Mouse (Mus musculus): ENCODE results near the gene Fkbp1a. TPM values are rescaled to one million over a fixed set of nuclear protein-coding genes. Genes with fewer than 3 reads are reported as not detected.
A peak's percentile ranks its signal among the peaks of the same experiment; 100 is the strongest.

Fkbp1a gene
- 585 and 615 TPM in 2 replicates for polyA plus RNA-seq (2016; fragmentation: Nextera tagmentation; extraction: Ambion mirVana)

DNA sequence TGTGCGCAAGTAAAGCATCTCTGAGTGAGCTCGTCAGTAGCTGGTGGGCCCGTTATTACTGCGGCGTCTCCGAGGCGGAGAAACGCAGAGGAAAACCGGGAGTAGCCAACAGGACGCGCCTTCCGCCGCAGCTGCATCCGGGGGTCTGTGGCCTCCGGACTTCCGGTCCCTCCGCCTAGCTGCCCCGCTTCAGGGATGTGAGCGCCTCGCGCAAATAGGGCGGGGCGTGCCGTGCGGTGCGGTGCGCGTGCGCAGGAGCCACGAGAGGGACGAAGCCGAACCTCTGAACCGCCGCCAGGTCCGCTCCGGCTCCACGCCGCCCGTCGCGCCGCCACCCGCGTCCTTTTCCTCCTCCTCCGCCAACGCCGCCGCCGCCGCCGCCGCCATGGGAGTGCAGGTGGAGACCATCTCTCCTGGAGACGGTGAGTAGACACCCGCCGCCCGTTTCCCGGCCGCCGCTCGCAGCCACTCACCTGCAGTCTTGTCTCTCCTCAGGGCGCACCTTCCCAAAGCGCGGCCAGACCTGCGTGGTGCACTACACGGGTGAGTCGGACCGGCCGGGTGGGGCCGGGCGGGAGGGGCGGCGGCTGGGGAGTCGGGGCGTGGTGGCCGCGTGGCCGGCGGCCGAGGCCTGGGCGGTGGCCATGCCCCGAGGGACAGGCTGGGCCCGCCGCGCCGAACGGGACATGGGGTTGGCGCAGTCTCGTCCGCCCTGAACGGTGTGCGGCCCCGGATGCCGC lies at the start of gene Fkbp1a:
Fkbp1a (plus strand) TSS at position 161 of the 740 bp plus-strand sequence.
- peaks cover 36% of the 10 kb centered on the region for H3K36me3 ChIP-seq (replicated peaks)
- H3K4me3 ChIP-seq: peak within 1 kb of the TSS; percentile 98
- peak within 1 kb of the TSS; percentile 97 for H3K27ac ChIP-seq (replicated peaks)
- H3K27me3 ChIP-seq (replicated peaks; ENCODE audit: low read depth, poor library complexity, severe bottlenecking): no peaks in the 10 kb centered on the region
- H3K9me3 ChIP-seq: no peaks in the 10 kb centered on the region
- under 1% methylated on average over 93 of the region's 93 CpGs for WGBS
- peak; percentile 98 for DNase-seq (ENCODE audit: low spot score)
- H3K4me1 ChIP-seq: peaks cover 30% of the 10 kb centered on the region

DNA sequence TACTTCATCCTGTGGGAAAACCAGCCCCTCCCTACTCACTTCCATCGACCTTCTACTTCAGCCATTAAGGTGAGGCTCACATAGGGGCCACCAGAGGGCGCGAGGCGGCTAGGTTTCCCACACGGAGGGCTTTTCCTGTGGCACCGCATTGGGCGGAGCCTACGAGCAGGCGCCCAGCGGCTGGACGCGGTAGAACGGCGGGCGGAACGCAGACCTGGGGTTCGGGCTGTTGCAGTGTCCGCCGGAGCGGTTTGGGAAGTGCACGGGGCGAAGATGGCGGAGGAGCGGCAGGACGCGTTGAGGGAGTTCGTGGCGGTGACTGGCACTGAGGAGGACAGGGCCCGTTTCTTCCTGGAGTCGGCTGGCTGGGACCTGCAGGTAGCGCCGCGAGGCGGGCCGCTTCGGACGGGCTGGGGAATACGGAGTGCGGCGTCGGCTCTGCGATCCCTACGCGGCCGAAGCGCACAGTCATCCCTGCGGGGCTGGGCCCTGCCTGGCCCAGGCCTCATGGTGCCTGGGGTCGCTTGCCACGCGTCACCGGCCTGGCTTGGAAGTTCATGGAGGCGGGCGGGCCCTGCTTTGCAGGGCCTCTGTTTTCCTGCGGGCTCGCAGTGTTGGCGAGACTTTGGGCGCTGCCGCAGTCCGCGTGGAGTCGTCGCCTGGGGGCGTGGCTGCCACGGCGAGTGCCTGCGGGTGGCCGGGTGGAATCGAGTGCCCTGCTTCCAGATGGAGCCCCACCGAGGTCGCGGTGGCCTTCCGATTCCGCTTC lies 48.1 kb upstream of the Fkbp1a start, which contains the start of gene Nsfl1c:
Nsfl1c (plus strand) TSS at position 148 of the 769 bp plus-strand sequence.
- Histone ChIP-seq H3K27me3 (replicated peaks; ENCODE audit: low read depth, poor library complexity, severe bottlenecking) (no peaks in the 10 kb centered on the region), H3K4me1 (peaks cover 8% of the 10 kb centered on the region), H3K9me3 (no peaks in the 10 kb centered on the region), H3K4me3 (peak within 1 kb of the TSS; percentile 98), H3K36me3 (replicated peaks) (peaks cover 30% of the 10 kb centered on the region), H3K27ac (replicated peaks) (peak within 1 kb of the TSS; percentile 91)
- WGBS: under 1% methylated on average over 73 of the region's 73 CpGs
- DNase-seq (ENCODE audit: low spot score): peak; percentile 96

DNA sequence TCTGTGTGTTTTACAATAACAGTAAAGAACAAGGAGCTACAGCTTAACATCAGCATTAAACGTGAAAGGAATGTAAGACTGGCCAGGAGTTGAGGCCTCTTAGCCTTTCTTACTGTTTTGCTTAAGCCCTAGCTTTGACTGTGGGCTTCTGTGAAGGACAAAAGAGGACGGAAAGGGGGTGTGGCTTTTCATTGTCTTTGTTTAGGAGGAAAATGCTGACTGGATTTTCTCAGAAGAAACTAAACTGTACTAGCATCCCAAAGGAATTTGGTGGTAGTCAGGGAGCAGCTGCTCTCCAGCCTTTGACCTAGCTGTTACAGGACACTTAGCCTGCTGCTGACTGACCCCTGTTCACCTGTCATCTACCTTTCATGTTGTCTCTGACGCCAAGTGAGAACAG lies 43.9 kb upstream of the Fkbp1a start:
- H3K4me3 ChIP-seq: no peak overlapping the region
- H3K27me3 ChIP-seq (replicated peaks; ENCODE audit: low read depth, poor library complexity, severe bottlenecking): no peaks in the 10 kb centered on the region
- peaks cover 71% of the 10 kb centered on the region for H3K36me3 ChIP-seq (replicated peaks)
- H3K4me1 ChIP-seq: peaks cover 8% of the 10 kb centered on the region
- no peak for DNase-seq (ENCODE audit: low spot score)
- H3K27ac ChIP-seq (replicated peaks): no peak overlapping the region
- 47% methylated on average over 3 of the region's 3 CpGs for WGBS
- no peaks in the 10 kb centered on the region for H3K9me3 ChIP-seq

DNA sequence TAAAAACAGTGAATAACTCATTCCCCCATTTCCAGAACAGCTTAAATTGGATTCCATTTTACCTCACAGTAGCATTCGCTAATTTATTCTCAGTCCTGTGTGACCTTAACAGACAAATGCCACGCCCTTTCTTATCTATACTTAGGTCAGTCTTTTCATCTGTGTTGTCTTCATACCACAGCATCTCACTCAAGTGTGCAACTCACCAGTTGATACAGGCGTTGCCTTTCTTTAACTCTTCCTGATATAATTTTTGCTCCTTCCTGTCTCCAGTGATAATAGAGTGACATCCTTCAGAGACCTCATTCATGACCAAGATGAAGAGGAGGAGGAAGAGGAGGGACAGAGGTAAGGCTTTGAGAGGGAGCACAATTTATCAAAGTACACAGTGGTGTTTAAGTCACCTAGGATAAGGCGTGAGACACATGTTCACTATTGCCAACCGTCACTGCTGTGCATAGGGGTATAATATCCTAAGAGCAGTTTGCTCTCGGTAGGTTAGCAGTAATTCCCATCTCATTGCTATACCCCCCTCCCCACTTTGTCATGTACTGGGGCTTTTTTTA lies 41.8 kb upstream of the Fkbp1a start:
- Histone ChIP-seq H3K9me3 (no peaks in the 10 kb centered on the region), H3K27me3 (replicated peaks; ENCODE audit: low read depth, poor library complexity, severe bottlenecking) (no peaks in the 10 kb centered on the region), H3K4me3 (no peak overlapping the region), H3K36me3 (replicated peaks) (peaks cover 93% of the 10 kb centered on the region), H3K4me1 (no peaks in the 10 kb centered on the region; the same call in 1 of the 2 replicates), H3K27ac (replicated peaks) (no peak overlapping the region)
- DNase-seq (ENCODE audit: low spot score): no peak
- WGBS: 90% methylated on average over 6 of the region's 6 CpGs

DNA sequence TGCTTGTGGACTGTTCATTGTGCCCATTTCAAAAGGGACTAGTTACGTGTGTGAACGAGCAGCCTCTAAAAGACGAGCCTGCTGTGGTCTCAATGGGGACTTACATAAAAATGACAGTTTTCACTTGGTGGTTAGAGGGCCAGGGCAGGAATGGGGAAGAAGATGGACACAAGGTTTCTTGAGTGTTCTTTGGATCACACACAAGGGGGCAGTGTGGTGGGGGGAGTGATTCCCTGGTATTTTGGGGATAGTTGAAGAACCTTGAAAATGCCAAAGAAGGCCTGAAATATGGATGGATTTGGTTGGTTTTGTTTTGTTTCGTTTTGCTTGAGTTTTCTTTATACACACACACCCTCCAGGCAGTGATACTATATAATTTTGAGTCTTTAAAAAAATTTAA lies 38.1 kb upstream of the Fkbp1a start:
- no peaks in the 10 kb centered on the region for H3K4me1 ChIP-seq
- no peaks in the 10 kb centered on the region for H3K9me3 ChIP-seq
- WGBS: 90% methylated on average over 4 of the region's 4 CpGs
- H3K36me3 ChIP-seq (replicated peaks): peaks cover 100% of the 10 kb centered on the region
- no peak overlapping the region for H3K27ac ChIP-seq (replicated peaks)
- no peaks in the 10 kb centered on the region for H3K27me3 ChIP-seq (replicated peaks; ENCODE audit: low read depth, poor library complexity, severe bottlenecking)
- DNase-seq (ENCODE audit: low spot score): no peak
- no peak overlapping the region for H3K4me3 ChIP-seq

DNA sequence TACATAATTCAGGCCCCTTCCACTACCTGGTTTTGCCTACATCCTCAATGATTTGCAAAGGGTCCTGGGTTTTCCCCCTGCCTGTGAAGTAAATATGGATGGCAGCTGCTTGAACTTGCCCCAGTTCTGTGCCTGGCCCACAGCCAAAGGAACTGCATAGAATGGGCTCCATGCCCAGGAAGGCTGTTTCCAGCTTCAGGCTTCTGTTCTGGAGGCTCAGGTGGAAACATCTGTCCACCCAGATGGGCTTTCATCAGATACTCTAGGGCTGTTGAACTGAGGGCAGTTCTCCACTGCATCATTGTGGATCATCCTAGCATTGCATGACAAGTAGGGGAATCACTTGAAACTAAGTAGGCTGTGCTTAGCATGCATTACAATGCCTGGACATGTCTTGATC lies 30.1 kb upstream of the Fkbp1a start:
- peaks cover 100% of the 10 kb centered on the region for H3K36me3 ChIP-seq (replicated peaks)
- no peak overlapping the region for H3K27ac ChIP-seq (replicated peaks)
- no peaks in the 10 kb centered on the region for H3K4me1 ChIP-seq
- H3K27me3 ChIP-seq (replicated peaks; ENCODE audit: low read depth, poor library complexity, severe bottlenecking): no peaks in the 10 kb centered on the region
- no peak for DNase-seq (ENCODE audit: low spot score)
- no peak overlapping the region for H3K4me3 ChIP-seq
- no peaks in the 10 kb centered on the region for H3K9me3 ChIP-seq

DNA sequence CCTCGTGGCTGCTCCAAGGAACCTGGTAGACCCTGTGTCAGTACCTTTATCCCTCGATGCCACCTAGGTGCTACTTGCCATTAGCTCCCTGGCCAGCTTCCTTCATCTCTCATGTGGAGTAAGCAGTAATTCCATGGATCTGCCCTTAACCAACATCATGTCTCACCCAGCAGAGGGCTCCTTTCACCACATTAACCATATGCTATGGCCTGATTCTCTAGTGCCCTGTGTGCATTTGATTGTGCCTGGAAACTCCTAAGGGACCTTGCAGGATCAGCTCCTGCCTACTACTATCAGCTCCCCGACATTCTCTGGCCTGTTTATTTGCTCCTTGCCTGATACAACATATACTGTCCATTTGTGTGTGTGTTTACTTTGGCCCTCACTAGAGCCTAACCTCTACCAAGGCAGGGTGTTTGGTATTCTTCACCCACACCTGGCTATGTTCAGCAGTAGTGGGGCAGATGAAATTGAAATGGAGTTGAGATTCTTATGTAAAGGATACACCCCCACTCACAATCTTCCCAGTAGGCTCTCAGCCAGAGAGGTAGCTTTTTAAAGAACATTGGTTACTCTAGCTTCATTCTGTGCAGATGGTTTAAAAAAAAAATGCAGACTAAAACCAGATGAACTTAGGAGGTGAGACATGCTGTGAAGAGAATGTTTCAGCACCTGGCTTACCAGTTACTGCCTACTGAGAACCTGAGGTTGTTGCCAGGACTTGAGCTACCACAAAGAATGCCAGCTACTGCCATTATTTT lies 28.6 kb upstream of the Fkbp1a start:
- H3K27ac ChIP-seq (replicated peaks): no peak overlapping the region
- WGBS: 89% methylated on average over 3 of the region's 3 CpGs
- peaks cover 93% of the 10 kb centered on the region for H3K36me3 ChIP-seq (replicated peaks)
- H3K4me1 ChIP-seq: no peaks in the 10 kb centered on the region
- no peak overlapping the region for H3K4me3 ChIP-seq
- H3K9me3 ChIP-seq: no peaks in the 10 kb centered on the region
- H3K27me3 ChIP-seq (replicated peaks; ENCODE audit: low read depth, poor library complexity, severe bottlenecking): no peaks in the 10 kb centered on the region
- DNase-seq (ENCODE audit: low spot score): no peak

DNA sequence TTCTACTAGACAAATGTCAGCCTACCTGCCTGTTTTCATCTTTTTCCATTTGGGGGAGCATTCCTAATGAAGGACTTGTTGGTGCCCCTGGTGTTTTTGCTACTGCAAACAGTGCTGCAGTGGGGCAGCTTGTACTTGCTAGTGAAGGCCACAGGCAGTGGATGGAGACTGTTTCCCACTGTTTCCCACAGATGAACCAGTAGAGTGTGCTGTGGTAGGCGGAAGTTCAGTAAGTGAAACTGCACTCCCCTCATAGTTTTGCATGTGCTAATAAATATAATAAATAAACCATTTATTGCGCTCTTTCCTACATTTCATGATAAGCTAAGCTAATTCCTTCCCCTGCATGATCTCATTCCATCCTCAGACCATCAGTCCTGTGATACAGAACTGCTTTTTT lies 23.3 kb upstream of the Fkbp1a start:
- 93% methylated on average over 2 of the region's 2 CpGs for WGBS

DNA sequence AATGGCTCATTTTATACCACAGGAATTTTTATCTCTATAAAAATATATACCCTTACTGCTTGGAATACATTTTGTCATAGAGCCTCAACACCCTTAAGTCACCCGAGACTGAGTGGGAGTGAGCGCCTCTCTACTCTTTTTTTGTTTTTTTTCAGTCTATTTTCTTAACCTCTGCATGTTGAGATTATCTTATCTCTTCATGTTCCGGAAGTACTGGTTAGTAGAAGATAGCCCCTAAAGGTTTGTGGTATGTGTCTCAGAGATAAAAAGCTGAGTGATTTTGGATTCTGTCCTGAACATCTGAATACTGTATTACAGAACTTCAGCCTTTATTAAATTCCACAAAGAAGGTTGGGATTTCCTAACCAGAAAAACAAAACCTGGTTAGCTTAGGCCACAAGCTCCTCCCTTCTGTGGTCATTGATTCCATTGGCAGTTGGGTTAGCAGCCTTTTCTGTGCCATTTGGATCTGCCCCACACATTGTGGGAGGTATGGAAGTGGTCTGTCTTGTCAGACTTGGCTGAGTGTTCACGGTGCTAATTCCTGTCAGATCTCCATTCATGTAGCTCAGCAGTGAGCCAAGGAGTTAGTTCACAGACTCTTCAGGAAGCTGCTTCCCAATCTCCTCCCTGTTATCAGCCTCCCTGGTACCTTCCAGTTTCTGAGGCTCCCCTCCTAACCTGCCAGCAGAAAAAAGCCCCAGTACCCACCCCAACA lies 17.8 kb upstream of the Fkbp1a start:
- no peaks in the 10 kb centered on the region for H3K27me3 ChIP-seq (replicated peaks; ENCODE audit: low read depth, poor library complexity, severe bottlenecking)
- H3K4me3 ChIP-seq: no peak overlapping the region
- H3K27ac ChIP-seq (replicated peaks): no peak overlapping the region
- 70% methylated on average over 4 of the region's 4 CpGs for WGBS
- DNase-seq (ENCODE audit: low spot score): no peak
- no peaks in the 10 kb centered on the region for H3K4me1 ChIP-seq
- H3K36me3 ChIP-seq (replicated peaks): peaks cover 22% of the 10 kb centered on the region
- no peaks in the 10 kb centered on the region for H3K9me3 ChIP-seq

More for the DNA sequence above, 23.3 kb upstream of the Fkbp1a start:
- no peak for DNase-seq (ENCODE audit: low spot score)
- Histone ChIP-seq H3K4me3 (no peak overlapping the region), H3K27ac (replicated peaks) (no peak overlapping the region), H3K27me3 (replicated peaks; ENCODE audit: low read depth, poor library complexity, severe bottlenecking) (no peaks in the 10 kb centered on the region), H3K4me1 (no peaks in the 10 kb centered on the region), H3K36me3 (replicated peaks) (peaks cover 67% of the 10 kb centered on the region), H3K9me3 (no peaks in the 10 kb centered on the region)

DNA sequence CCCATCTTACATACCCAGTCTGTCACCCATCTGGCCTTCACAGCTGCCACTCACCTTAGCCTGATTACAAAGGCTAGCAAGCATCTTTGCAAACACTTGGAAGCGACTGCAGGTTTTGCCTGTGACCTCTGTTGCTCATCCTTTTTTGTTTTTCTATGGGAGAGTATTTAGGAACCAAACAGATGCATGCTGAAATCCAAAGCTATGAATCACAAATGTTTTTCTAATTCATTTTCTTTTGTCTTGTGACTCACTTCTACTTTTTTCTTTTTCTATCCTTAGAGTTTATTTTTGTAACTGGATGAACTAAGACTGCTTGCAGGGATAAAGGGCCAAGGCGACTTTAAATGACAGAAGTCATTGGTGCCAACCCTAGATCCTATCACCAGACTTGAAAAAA lies 16.8 kb upstream of the Fkbp1a start:
- 76% methylated on average over 2 of the region's 2 CpGs for WGBS

DNA sequence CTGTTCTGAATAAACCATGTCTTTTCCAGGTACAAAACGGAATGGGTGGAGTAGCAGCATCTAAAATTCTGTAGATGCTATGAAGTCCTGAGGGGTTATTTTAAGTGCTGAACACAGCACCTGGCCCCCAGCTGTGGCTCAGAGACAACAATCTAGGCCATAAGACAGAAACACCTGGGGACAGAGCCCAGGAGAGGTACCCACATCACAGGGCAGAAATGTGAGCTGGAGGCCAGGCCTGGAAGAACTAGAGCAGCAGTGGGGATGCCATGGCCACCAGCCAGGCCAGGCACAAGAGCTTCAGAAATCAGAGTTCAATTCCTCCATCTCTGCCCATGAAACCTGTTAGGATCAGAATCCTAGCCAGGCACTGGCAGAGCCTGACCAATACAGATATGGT lies 14.2 kb upstream of the Fkbp1a start:
- H3K4me3 ChIP-seq: no peak overlapping the region
- H3K27me3 ChIP-seq (replicated peaks; ENCODE audit: low read depth, poor library complexity, severe bottlenecking): no peaks in the 10 kb centered on the region
- no peak overlapping the region for H3K27ac ChIP-seq (replicated peaks)
- 84% methylated on average over 1 of the region's 1 CpGs for WGBS
- H3K9me3 ChIP-seq: no peaks in the 10 kb centered on the region
- DNase-seq (ENCODE audit: low spot score): no peak
- H3K4me1 ChIP-seq: peaks cover 8% of the 10 kb centered on the region
- H3K36me3 ChIP-seq (replicated peaks): no peaks in the 10 kb centered on the region; the same call in 1 of the 2 replicates

More for the DNA sequence above, 16.8 kb upstream of the Fkbp1a start:
- no peak overlapping the region for H3K27ac ChIP-seq (replicated peaks)
- DNase-seq (ENCODE audit: low spot score): no peak
- H3K4me1 ChIP-seq: peaks cover 2% of the 10 kb centered on the region
- peaks cover 13% of the 10 kb centered on the region for H3K36me3 ChIP-seq (replicated peaks)
- no peaks in the 10 kb centered on the region for H3K27me3 ChIP-seq (replicated peaks; ENCODE audit: low read depth, poor library complexity, severe bottlenecking)
- no peak overlapping the region for H3K4me3 ChIP-seq
- no peaks in the 10 kb centered on the region for H3K9me3 ChIP-seq

DNA sequence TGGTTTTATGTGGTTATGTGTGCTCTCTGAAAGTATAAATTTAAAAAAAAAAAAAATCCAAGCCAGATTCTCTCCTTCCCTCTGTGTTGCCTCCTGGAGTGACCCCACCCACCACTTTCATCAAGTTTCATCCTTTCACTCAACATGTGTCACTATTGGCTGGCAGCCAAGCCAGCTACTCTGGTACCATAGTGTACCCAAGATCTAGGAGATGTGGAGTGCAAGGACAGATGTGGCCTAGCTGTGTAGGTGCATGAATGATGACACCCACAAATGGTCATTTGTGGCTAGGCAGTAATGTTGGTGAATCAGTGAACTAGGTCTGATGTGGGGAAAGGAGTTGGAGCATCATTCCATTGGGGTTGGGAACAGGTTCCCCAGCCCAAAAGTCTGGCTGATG lies 13.1 kb upstream of the Fkbp1a start:
- Histone ChIP-seq H3K27me3 (replicated peaks; ENCODE audit: low read depth, poor library complexity, severe bottlenecking) (no peaks in the 10 kb centered on the region), H3K27ac (replicated peaks) (no peak overlapping the region), H3K4me3 (no peak overlapping the region), H3K4me1 (peaks cover 8% of the 10 kb centered on the region), H3K36me3 (replicated peaks) (no peaks in the 10 kb centered on the region; the same call in 1 of the 2 replicates), H3K9me3 (no peaks in the 10 kb centered on the region)
- no peak for DNase-seq (ENCODE audit: low spot score)

All from embryonic facial prominence, embryonic 10.5 days (tissue).